Mouse (Mus musculus) gastrocnemius, adult 2 months (tissue): ENCODE results near the gene Stat2. TPM values are rescaled to one million over a fixed set of nuclear protein-coding genes. Genes with fewer than 3 reads are reported as not detected.
A peak's percentile ranks its signal among the peaks of the same experiment; 100 is the strongest.
"Not testable (repeated sequence)": the region's sequence is repeated elsewhere in the genome, so short reads cannot be mapped to it uniquely, and the experiment has no call there.

Experiments used
- DNase-seq: peaks from one replicate; pipeline ENCODE4 v3.0.0; 2022
- H3K27ac ChIP-seq: fragments of 200-600 bp; 2 replicates; pipeline ENCODE4 v1.8.1; 2022; ENCODE audit warnings: mild to moderate bottlenecking
- H3K4me3 ChIP-seq: fragments of 200-600 bp; 2 replicates; pipeline ENCODE4 v1.8.1; 2022; ENCODE audit warnings: mild to moderate bottlenecking, moderate library complexity
- CTCF ChIP-seq: fragments of 200-600 bp; IDR thresholded peaks from 2 replicates; pipeline ENCODE4 v1.8.1; 2022; ENCODE audit warnings: antibody characterized with exemption, mild to moderate bottlenecking, moderate library complexity
- intact Hi-C: fragments of 180-260 bp; cut with DNase I; formaldehyde crosslinking; loops from one replicate; pipeline ENCODE4 v1.15.1; 2025
- total RNA-seq, 2 experiments: library from RNA; stranded (reverse); gene quantifications; 2 replicates each; pipeline ENCODE4 v1.2.3; 2021

The Stat2 gene
- total RNA-seq, 2 experiments from 2014 or later, result 3.2 to 4.5 TPM

DNA sequence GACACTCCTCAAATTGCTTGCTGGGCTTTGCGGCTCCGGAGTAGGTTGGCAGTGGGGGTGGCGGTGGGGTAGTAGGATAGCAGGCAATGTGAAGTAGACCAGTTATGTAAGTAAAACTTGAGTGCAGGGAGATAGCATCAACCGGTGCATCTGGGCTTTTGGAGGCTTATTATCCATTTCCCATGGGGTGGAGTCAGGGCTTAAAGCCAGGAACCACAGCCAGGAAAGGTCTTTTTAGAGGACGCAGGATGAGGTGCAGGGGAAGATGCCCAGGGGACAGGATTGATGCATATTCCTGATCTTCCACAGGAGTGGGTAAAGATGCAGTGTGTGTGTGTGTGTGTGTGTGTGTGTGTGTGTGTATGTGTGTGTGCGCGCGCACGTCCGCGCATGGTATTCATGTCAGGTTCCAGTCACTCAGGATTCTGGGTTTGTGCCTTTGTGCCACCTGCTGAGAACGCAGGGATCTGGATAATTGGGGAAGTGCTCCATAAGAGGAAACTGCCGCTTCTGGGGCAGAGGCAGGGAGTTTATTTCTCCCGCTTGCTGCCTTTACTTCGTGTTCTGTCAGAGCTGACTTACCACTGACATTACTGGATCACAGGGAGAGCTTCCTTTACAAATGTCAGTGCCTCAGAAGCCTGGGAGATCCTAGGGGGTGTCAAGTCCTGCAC, 32.4 kb upstream of the Stat2 start:
- Histone ChIP-seq H3K27ac (peak overlapping the region; percentile 35; the same call in 1 of the 2 replicates), H3K4me3 (no peak overlapping the region)
- intact Hi-C loops, result no loop called here
- DNase-seq, result peak; percentile 52
- TF ChIP-seq CTCF, result no peak

DNA sequence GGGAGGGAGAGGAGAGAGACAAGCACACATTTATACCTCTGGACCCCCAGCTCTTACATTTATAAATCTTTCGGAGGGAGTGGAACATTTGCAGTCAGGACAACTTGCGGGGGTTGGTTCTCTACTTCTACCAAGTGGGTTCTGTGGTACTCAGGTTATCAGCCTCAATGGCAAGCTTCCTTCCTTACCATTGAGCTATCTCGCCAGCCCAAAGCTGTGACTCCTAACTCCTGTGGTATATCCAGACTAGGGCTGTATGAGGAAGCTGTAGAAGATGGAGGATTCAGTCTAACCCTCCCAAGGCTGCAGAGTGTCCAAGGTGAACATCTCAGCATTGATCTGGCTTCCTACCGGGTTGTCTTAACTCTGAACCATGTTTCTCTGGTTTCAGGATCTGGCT, 31.2 kb upstream of the Stat2 start:
- Histone ChIP-seq H3K4me3 (no peak overlapping the region), H3K27ac (no peak overlapping the region)
- no peak for TF ChIP-seq CTCF
- no peak for DNase-seq
- intact Hi-C loops, result no loop called here

DNA sequence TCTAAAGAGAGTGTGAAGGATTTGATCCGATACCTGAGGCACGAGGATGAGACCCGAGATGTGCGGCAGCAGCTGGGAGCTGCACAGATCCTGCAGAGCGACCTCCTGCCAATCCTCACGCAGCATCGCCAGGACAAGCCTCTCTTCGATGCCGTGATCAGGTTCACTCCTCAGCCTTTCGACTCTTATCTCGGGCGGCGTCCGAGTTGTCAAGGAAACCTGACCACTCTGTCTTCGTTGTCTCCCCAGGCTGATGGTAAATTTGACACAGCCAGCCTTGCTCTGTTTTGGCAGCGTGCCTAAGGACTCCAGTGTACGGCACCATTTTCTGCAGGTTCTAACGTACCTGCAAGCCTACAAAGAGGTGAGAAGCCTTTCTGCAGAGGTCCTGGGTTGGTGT, 30.2 kb upstream of the Stat2 start:
- no peak for DNase-seq
- intact Hi-C loops, result no loop called here
- Histone ChIP-seq H3K4me3 (no peak overlapping the region), H3K27ac (no peak overlapping the region)
- TF ChIP-seq CTCF, result no peak

DNA sequence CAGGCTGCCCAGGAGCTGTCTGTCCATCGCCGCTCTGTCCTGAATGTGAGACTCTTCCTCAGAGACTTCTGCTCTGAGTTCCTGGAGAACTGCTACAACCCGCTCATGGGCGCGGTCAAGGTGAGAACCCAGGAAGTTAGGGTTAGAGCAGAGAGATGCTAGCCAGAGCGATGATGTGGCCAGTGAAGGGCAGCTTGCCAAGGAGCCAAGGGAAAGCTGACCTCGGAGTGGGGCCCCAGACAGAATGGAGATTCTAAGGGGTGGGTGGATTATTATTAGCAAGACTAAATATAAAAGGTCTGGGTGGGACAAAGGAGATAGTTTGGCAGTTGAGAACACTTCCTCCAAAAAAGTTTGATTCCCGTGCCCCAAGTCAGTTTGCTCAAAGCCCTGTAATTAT, 27.1 kb upstream of the Stat2 start:
- Histone ChIP-seq H3K4me3 (no peak overlapping the region), H3K27ac (no peak overlapping the region)
- no peak for TF ChIP-seq CTCF
- intact Hi-C loops, result no loop called here
- no peak for DNase-seq

DNA sequence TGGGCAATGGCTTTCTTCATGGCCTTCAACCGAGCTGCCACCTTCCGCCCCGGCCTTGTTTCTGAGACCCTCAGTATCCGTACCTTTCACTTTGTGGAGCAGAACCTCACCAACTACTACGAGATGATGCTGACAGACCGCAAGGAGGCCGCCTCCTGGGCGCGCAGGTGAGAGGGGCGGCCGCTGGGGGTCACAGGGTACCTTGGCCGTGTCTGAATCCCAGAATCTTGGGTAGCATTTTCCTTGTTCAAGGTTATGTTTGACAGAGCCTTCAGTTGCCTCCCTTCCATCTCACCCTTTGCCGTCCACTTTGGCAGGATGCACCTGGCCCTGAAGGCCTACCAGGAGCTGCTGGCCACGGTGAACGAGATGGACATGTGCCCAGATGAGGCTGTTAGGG, 26.2 kb upstream of the Stat2 start:
- Histone ChIP-seq H3K27ac (no peak overlapping the region), H3K4me3 (no peak overlapping the region)
- no peak for TF ChIP-seq CTCF
- no peak for DNase-seq
- intact Hi-C loops, result no loop called here

DNA sequence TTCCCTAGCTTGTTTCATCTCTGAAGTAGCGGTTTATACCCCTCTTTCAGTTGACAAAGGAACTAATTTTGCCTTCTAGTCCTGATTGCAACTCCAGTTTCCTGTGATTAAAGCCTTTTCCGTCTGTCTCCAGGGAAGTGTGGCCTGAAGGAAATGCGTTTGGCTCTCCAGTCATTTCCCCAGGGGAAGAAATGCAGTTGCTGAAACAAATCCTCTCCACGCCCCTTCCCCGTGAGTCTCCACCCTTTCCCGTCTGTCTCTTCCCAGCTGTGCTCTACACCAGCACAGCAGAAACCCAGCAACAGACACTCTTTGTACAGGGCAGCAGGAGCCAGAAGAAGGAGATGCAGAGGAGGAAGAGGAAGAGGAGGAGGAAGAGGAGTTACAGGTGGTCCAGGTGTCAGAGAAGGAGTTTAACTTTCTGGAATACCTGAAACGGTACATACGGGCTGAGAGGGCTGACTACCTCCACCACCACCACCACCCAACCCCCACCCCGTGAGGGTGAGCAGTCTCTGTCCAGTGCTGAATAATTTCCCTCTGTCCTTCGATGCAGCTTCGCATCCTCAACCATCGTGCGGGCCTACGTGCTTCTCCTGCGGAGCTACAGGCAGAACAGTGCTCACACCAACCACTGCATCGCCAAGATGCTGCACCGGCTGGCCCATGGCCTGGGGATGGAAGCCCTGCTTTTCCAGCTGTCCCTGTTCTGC, 23.2 kb upstream of the Stat2 start:
- H3K4me3 ChIP-seq, result peak overlapping the region; percentile 71
- no peak for TF ChIP-seq CTCF
- intact Hi-C loops, result no loop called here
- H3K27ac ChIP-seq, result peak overlapping the region; percentile 85
- DNase-seq, result peak; percentile 69

DNA sequence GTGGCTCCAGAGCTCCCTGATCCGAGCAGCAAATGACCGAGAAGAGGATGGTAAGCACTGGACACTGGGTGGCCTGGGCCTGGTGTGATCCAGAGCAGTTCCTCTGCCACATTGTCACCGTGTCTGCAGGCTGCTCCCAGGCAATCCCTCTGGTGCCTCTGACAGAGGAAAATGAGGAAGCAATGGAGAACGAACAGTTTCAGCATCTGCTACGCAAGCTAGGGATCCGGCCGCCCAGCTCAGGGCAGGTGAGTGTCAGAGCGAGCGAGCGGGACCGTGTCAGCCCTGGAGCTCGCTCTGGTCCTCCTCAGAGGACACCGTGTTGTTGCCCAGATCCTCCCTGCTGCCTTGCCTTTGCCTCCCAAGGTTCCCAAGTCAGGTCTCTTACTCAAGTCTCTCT, 19.8 kb upstream of the Stat2 start:
- intact Hi-C loops, result no loop called here
- no peak for DNase-seq
- TF ChIP-seq CTCF, result no peak
- Histone ChIP-seq H3K27ac (no peak overlapping the region), H3K4me3 (no peak overlapping the region)

DNA sequence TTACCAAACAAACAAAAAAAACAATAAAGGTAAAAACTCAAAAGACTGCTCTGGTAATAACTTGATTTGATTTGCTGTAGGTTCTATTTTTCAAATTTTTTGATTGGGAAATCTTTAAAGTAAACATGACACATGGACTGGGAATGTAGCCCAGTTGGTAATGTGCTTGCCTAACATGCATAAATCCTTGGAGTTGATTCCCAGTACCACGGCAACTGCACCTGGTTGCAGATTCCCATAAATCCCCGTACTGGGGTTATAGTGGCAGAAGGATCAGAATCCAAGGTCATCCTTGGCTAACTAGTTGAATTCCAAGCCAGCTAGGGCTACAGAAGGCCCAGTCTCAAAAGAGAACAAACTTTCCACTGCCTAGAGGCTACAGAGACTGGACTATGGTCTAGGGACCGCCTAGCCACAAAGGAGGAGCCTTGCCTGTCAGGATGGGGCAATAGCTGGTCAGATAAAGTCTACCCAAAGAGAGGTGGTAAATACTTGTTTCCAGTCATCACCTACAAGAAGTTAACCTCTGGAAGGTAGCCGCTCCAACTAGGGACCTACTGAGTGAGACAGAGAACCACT, 16.6 kb upstream of the Stat2 start, which contains the start of gene Apon:
Gene Apon (plus strand): TSS at position 420 of the 579 bp plus-strand sequence.
- intact Hi-C loops, result no loop called here
- Histone ChIP-seq H3K27ac (no peak within 1 kb of the TSS), H3K4me3 (no peak within 1 kb of the TSS)
- TF ChIP-seq CTCF, result no peak
- DNase-seq, result no peak

DNA sequence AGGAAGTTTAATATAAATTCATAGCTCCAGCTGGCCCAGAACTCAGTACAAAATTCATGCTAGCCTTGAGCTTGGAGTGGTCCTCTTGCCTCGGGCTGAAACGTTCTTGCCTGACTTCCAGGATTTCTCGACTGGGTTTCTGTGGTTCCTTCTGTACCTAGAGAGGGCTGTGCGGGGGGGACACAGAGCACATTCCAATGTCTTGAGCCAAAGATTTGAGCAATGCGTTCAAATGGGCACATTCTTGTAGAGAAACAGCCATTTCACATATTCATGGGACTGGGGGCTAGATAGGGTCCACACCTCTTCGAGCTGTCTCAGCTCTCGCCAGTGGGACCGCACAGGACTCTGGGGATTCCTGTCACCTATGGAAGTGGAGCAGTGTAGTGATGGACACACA, 14.4 kb upstream of the Stat2 start:
- no peak for TF ChIP-seq CTCF
- Histone ChIP-seq H3K4me3 (no peak overlapping the region), H3K27ac (no peak overlapping the region)
- intact Hi-C loops, result no loop called here
- DNase-seq, result no peak

DNA sequence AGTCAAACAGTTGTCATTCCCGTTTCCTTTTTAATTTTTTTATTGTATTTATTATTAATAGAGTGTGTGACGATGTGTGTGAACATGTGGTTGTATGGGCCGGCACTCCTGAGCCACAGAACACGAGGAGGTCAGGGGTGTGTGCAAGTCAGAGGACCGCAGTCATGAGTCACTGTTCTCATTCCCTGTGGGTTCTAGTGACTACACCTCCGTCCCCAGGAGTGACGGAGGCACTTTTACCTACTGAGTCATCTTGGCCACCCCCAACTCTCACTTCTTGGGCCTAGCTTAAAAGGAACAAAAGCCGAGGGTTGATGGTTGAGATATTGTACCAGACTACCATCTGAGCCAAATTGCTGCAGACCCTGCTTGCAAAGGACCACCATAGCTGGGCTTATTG, 14.0 kb upstream of the Stat2 start:
- no peak for TF ChIP-seq CTCF
- no peak for DNase-seq
- Histone ChIP-seq H3K27ac (no peak overlapping the region), H3K4me3 (no peak overlapping the region)
- intact Hi-C loops, result no loop called here

DNA sequence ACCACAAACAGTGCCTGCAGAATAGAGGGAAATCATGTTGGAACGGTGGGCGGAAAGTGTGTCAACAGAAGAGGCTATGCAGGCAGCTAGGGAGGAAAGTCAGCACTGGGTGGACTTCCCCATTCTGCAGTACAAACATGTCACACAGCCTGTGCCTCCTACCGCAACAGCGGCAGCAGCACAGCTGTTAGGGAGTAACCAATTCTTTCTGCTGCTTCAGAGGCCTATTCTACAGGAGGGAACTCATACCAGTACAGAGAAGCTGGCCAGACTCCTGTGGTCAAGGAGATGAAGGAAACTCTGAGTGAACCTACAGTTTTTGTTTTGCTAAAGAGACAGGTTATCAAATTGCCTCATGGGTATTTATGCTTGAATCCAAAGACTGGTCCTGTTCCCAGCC, 11.4 kb upstream of the Stat2 start:
- H3K4me3 ChIP-seq, result no peak overlapping the region
- H3K27ac ChIP-seq, result peak overlapping the region; percentile 28; the same call in 1 of the 2 replicates
- DNase-seq, result no peak
- intact Hi-C loops, result no loop called here
- no peak for TF ChIP-seq CTCF

DNA sequence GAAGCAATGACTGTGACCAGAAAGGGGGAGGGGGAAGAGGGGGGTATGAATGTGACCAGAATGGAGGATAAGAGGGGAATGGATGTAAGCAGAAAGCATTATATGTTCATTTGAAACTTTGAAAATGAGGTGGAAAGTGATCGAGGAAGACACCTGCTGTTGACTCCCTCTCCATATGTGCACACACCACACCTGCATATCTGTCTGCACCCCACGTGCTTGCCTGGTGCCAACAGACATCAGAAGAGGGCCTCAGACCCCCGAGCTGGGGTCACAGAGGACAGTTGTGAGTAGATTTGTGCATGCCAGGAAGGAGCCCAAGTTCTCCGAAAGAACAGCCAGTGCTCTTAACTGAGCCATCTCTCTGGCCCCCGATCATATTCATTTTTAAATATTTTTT, 10.4 kb upstream of the Stat2 start:
- no peak overlapping the region for H3K4me3 ChIP-seq
- intact Hi-C loops, result no loop called here
- H3K27ac ChIP-seq, result no peak overlapping the region
- no peak for TF ChIP-seq CTCF
- no peak for DNase-seq

DNA sequence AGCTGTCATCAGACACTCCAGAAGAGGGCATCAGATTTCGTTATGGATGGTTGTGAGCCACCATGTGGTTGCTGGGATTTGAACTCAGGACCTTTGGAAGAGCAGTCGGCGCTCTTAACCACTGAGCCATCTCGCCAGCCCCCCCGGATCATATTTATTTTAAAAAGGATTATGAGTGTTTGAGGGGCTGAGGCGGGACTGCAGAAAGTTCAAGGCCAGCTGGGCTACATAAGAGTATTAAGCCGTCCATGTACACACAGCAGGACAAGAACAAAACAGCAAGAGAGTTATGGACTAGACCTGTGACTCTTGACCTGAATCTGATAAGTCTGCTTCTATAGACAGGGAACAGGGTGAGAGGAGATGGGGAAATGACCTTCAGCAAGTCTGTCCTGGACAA, 10.0 kb upstream of the Stat2 start:
- H3K27ac ChIP-seq, DNase-seq, intact Hi-C loops, H3K4me3 ChIP-seq: not testable (repeated sequence)

DNA sequence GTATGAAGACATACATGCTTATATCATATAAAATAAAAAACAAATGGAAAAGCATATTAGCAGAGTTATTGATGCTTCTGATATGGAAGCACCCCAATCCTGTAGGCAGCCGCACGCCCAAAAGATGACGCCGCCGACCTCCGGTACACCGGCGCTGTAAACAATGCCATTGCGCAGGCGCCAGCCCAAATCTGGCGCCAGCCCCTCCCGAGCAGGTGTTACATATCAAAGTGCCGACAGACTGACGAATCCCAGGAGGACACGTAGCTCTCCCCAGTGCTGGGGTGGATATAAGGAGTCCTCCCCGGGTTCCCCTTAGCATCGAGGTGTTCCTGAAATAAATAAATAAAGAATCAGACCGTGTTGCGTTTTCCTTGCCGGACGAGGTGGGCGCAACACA, 8.1 kb upstream of the Stat2 start:
- H3K27ac ChIP-seq, result no peak overlapping the region
- intact Hi-C loops, result no loop called here
- TF ChIP-seq CTCF, result no peak
- H3K4me3 ChIP-seq, result no peak overlapping the region
- no peak for DNase-seq
